Mouse (Mus musculus) megakaryocyte-erythroid progenitor cell, adult 5-6 weeks (primary cell): Measurements from ENCODE around the gene Zfp697. TPM values are rescaled to one million over a fixed set of nuclear protein-coding genes. Genes with fewer than 3 reads are reported as not detected.

ENCODE experiments used
- ATAC-seq: replicated peaks from 2 replicates; pipeline ENCODE4 v1.8.0; 2016; ENCODE audit warnings: mild to moderate bottlenecking, inconsistent platforms; ENCODE audit not compliant: severe bottlenecking, poor library complexity, low FRiP score, low TSS enrichment
- total RNA-seq, 2 experiments: library from RNA; stranded (forward) in 1 of 2; stranded (reverse) in 1 of 2; fragments of 200-1000, 215-1000 nt in 1 of 2; fragments of >200 nt in 1 of 2; fragmentation: Nextera tagmentation in 1 of 2; gene quantifications; 2 replicates each; pipeline ENCODE4 v1.2.3; 2014 to 2017

The Zfp697 gene
- total RNA-seq, 2 experiments from 2014 or later: not detected

DNA sequence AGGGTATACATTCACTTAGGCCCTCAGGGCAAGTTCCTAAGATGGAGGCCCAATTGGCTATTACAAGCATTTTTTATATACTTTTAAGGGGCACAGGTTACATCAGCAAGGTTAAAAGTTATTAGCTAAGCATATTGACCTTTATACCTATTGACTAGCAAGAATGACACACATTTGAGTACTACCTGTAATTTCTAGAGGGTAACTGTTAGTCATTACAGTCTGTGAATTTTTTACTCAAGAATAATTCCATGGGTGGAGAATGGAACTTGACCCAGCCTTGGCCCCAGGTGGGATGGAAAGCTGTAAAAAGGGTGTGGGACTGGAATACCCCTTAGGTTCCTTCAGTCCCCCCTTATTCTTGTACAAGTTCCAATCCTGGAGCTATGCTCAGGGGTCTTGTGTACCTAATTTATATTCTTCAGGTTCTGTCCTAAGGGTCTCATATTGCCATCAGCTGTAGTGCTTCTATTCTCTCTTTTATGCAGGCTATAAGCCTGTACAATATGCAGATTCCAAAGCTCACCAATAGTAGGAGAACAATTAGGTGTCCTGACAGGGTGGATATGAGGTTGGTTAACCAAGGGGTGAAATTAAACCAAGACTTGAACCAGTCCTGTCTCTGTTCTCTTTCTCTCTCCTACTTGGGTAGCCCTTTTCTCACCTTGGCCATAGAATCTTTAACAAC, 400.1 kb downstream of the Zfp697 start:
- ATAC-seq: no peak

DNA sequence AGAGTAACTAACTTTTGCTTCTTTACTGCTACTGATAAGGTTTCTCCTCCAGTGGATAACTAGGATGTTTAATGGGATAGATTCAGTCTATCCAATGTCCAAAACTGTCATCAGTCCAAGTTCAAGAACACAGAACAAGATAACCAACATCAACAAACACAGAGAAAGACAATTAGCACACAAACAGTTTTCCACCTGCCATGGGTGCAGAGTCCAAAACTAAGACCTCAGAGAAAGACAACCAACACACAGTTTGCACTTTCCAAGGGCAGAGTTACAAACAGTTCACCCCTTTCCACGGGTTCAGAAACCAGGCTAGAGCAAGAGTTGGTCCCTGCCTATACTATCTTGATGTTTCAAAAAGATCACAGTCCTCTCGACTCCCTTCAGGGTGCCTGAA, 404.3 kb downstream of the Zfp697 start:
- no peak for ATAC-seq

Other genes starting within 250 kb of the Zfp697 start
- gene Adam30, start 221.8 kb upstream of the Zfp697 start, total RNA-seq (2014; fragmentation: Nextera tagmentation): not detected in 2 replicates
- gene Adam30, start 221.8 kb upstream of the Zfp697 start, total RNA-seq (2017): 0.09 and 0.50 TPM in 2 replicates
- gene Reg4, start 160.3 kb upstream of the Zfp697 start, total RNA-seq (2014; fragmentation: Nextera tagmentation): 0.90 TPM in 1 of 2 replicates, not detected in the other
- gene Reg4, start 160.3 kb upstream of the Zfp697 start, total RNA-seq (2017): not detected in 2 replicates
- 0.79 and 1.5 TPM in 2 replicates for gene Hmgcs2, start 102.0 kb upstream of the Zfp697 start, total RNA-seq (2014; fragmentation: Nextera tagmentation)
- gene Hmgcs2, start 102.0 kb upstream of the Zfp697 start, total RNA-seq (2017): 0.09 and 1.3 TPM in 2 replicates
- 83.5 and 118 TPM in 2 replicates for gene Phgdh, start 42.5 kb upstream of the Zfp697 start, total RNA-seq (2014; fragmentation: Nextera tagmentation)
- 222 and 272 TPM in 2 replicates for gene Phgdh, start 42.5 kb upstream of the Zfp697 start, total RNA-seq (2017)
- not detected in 2 replicates for gene Gm4450, start 74.7 kb downstream of the Zfp697 start, total RNA-seq (2014; fragmentation: Nextera tagmentation)
- gene Gm4450, start 74.7 kb downstream of the Zfp697 start, total RNA-seq (2017): not detected in 2 replicates
- not detected in 2 replicates for gene Hsd3b4, start 128.1 kb downstream of the Zfp697 start, total RNA-seq (2014; fragmentation: Nextera tagmentation)
- gene Hsd3b4, start 128.1 kb downstream of the Zfp697 start, total RNA-seq (2017): not detected in 2 replicates
- gene Gm10681, start 206.3 kb downstream of the Zfp697 start, total RNA-seq (2014; fragmentation: Nextera tagmentation): not detected in 2 replicates
- not detected in 2 replicates for gene Gm10681, start 206.3 kb downstream of the Zfp697 start, total RNA-seq (2017)
- not detected in 2 replicates for gene Hsd3b5, start 247.8 kb downstream of the Zfp697 start, total RNA-seq (2014; fragmentation: Nextera tagmentation)
- gene Hsd3b5, start 247.8 kb downstream of the Zfp697 start, total RNA-seq (2017): not detected in 2 replicates